Mouse (Mus musculus) induced T-regulatory cell, adult 2 months (primary cell): ENCODE measurements around the gene Thtpa.

Source experiments
- DNase-seq: peaks from one replicate; pipeline ENCODE4 v3.0.0-alpha.2; 2012; ENCODE audit warnings: low read depth

Gene Thtpa

GRCm38 (mm10) chr14:55105836-55106809, 11.5 kb downstream of the Thtpa start, which contains the start of gene Ap1g2:
Gene Ap1g2 (minus strand): TSS chr14:55106593.
- peak; percentile 93 for DNase-seq

- no peak for DNase-seq
These were observed 12.4 kb downstream of the Thtpa start for GRCm38 (mm10) chr14:55106990-55107389.

GRCm38 (mm10) chr14:55108202-55108870, 13.8 kb downstream of the Thtpa start:
- DNase-seq = no peak

GRCm38 (mm10) chr14:55109048-55109873, 14.7 kb downstream of the Thtpa start:
- no peak for DNase-seq

- no peak for DNase-seq
These were observed 15.5 kb downstream of the Thtpa start for GRCm38 (mm10) chr14:55110076-55110475.

- no peak for DNase-seq
These were observed 17.1 kb downstream of the Thtpa start for GRCm38 (mm10) chr14:55111720-55112119.

- DNase-seq = no peak
These were observed 18.9 kb downstream of the Thtpa start for GRCm38 (mm10) chr14:55113351-55113974.

GRCm38 (mm10) chr14:55113975-55114645, 19.5 kb downstream of the Thtpa start:
- peak; percentile 48 for DNase-seq

GRCm38 (mm10) chr14:55114759-55115701, 20.4 kb downstream of the Thtpa start:
- DNase-seq = peak; percentile 45

GRCm38 (mm10) chr14:55115846-55116245, 21.3 kb downstream of the Thtpa start:
- DNase-seq = no peak

GRCm38 (mm10) chr14:55116425-55117200, 22.0 kb downstream of the Thtpa start, which contains the start of gene Jph4:
Gene Jph4 (minus strand): TSS chr14:55116935.
- no peak for DNase-seq

GRCm38 (mm10) chr14:55118852-55119251, 24.3 kb downstream of the Thtpa start:
- no peak for DNase-seq

GRCm38 (mm10) chr14:55119421-55120134, 25.0 kb downstream of the Thtpa start:
- peak; percentile 53 for DNase-seq

GRCm38 (mm10) chr14:55121947-55122346, 27.4 kb downstream of the Thtpa start:
- no peak for DNase-seq

- DNase-seq = no peak
These were observed 27.8 kb downstream of the Thtpa start for GRCm38 (mm10) chr14:55122359-55122758.

GRCm38 (mm10) chr14:55125711-55126110, 31.1 kb downstream of the Thtpa start:
- DNase-seq = no peak

GRCm38 (mm10) chr14:55126521-55126920, 31.9 kb downstream of the Thtpa start:
- no peak for DNase-seq

- no peak for DNase-seq
These were observed 41.1 kb downstream of the Thtpa start for GRCm38 (mm10) chr14:55135676-55136075.
